Mouse (Mus musculus) MEL (cell line): ENCODE results near the gene Grin3b. TPM values are rescaled to one million over a fixed set of nuclear protein-coding genes. Genes with fewer than 3 reads are reported as not detected.
A peak's percentile ranks its signal among the peaks of the same experiment; 100 is the strongest.

Experiments
- DNase-seq: peaks from one replicate; pipeline ENCODE4 v3.0.0; 2011; ENCODE audit warnings: low read depth, low spot score
- H3K27ac ChIP-seq: 2 replicates; pipeline ENCODE4 v1.5.1; 2012; ENCODE audit warnings: low read depth, mild to moderate bottlenecking, control low read depth, low read length, moderate library complexity; ENCODE audit not compliant: control insufficient read depth
- H3K27me3 ChIP-seq, 2 experiments: fragments of 150-350 bp in 1 of 2; sonication (generic) in 1 of 2; 2 replicates each; pipeline ENCODE4 v1.6.1; 2012; ENCODE audit warnings: low read length in 2 of 2, mild to moderate bottlenecking in 2 of 2, improper control_type of control experiment in 1 of 2, moderate library complexity in 1 of 2; ENCODE audit not compliant: insufficient read depth in 2 of 2, control insufficient read depth in 1 of 2
- H3K36me3 ChIP-seq, 2 experiments: 2 replicates each; pipeline ENCODE4 v1.6.1; 2012 to 2014; ENCODE audit warnings: low read length in 2 of 2, improper control_type of control experiment in 1 of 2, inconsistent platforms in 1 of 2, mild to moderate bottlenecking in 1 of 2; ENCODE audit not compliant: insufficient read depth in 2 of 2, control insufficient read depth in 1 of 2
- H3K4me1 ChIP-seq, 2 experiments: fragments of 150-350 bp in 1 of 2; sonication (generic) in 1 of 2; 2 replicates each; pipeline ENCODE4 v1.6.1; 2012; ENCODE audit warnings: low read length in 2 of 2, improper control_type of control experiment in 1 of 2, mild to moderate bottlenecking in 1 of 2; ENCODE audit not compliant: insufficient read depth in 2 of 2, control insufficient read depth in 1 of 2
- H3K4me3 ChIP-seq, 2 experiments: fragments of 150-350 bp in 1 of 2; sonication (generic) in 1 of 2; 2 replicates each; pipeline ENCODE4 v1.5.1; 2012; ENCODE audit warnings: low read depth in 2 of 2, low read length in 2 of 2, mild to moderate bottlenecking in 2 of 2, moderate library complexity in 2 of 2, control low read depth in 1 of 2, improper control_type of control experiment in 1 of 2; ENCODE audit not compliant: control insufficient read depth in 1 of 2, insufficient read depth in 1 of 2
- H3K79me2 ChIP-seq: 2 replicates; pipeline ENCODE4 v1.6.1; 2012; ENCODE audit warnings: mild to moderate bottlenecking, low read length, moderate library complexity; ENCODE audit not compliant: control insufficient read depth, poor library complexity, insufficient read depth
- H3K9ac ChIP-seq: 2 replicates; pipeline ENCODE4 v1.6.1; 2012; ENCODE audit warnings: low read depth, mild to moderate bottlenecking, control low read depth, low read length, moderate library complexity; ENCODE audit not compliant: control insufficient read depth, poor library complexity, severe bottlenecking
- H3K9me3 ChIP-seq: fragments of 150-350 bp; sonication (generic); replicated peaks from 2 replicates; pipeline ENCODE4 v1.6.1; 2012; ENCODE audit warnings: mild to moderate bottlenecking, low read length, improper control_type of control experiment, moderate library complexity; ENCODE audit not compliant: insufficient read depth
- BHLHE40 ChIP-seq: IDR thresholded peaks from 2 replicates; pipeline ENCODE4 v1.6.1; 2012; ENCODE audit warnings: low read depth, mild to moderate bottlenecking, inconsistent platforms, low read length, improper control_type of control experiment, borderline replicate concordance
- CHD2 ChIP-seq: IDR thresholded peaks from 2 replicates; pipeline ENCODE4 v1.6.1; 2011; ENCODE audit warnings: low read length, improper control_type of control experiment
- E2F4 ChIP-seq: IDR thresholded peaks from 2 replicates; pipeline ENCODE4 v1.6.1; 2011; ENCODE audit warnings: low read depth, low read length, improper control_type of control experiment, borderline replicate concordance
- ELF1 ChIP-seq: IDR thresholded peaks from 2 replicates; pipeline ENCODE4 v1.6.1; 2014; ENCODE audit warnings: low read depth, mild to moderate bottlenecking, inconsistent platforms, low read length, improper control_type of control experiment, moderate library complexity
- EP300 ChIP-seq, 2 experiments: IDR thresholded peaks; 2 replicates each; pipeline ENCODE4 v1.6.1; 2011; ENCODE audit warnings: improper control_type of control experiment in 2 of 2, low read length in 2 of 2, low read depth in 1 of 2, mild to moderate bottlenecking in 1 of 2
- GABPA ChIP-seq: IDR thresholded peaks from 2 replicates; pipeline ENCODE4 v1.6.1; 2012; ENCODE audit warnings: low read depth, mild to moderate bottlenecking, inconsistent platforms, low read length, improper control_type of control experiment, moderate library complexity
- JUND ChIP-seq: IDR thresholded peaks from 2 replicates; pipeline ENCODE4 v1.6.1; 2011; ENCODE audit warnings: low read depth, mild to moderate bottlenecking, improper control_type of control experiment, low read length
- MAX ChIP-seq: IDR thresholded peaks from 2 replicates; pipeline ENCODE4 v1.6.1; 2011; ENCODE audit warnings: low read length, improper control_type of control experiment
- MAZ ChIP-seq: IDR thresholded peaks from 2 replicates; pipeline ENCODE4 v1.6.1; 2012; ENCODE audit warnings: low read depth, mild to moderate bottlenecking, inconsistent platforms, low read length, improper control_type of control experiment
- MXI1 ChIP-seq: IDR thresholded peaks from 2 replicates; pipeline ENCODE4 v1.6.1; 2011; ENCODE audit warnings: mild to moderate bottlenecking, low read depth, low read length, improper control_type of control experiment
- MYB ChIP-seq: IDR thresholded peaks from 2 replicates; pipeline ENCODE4 v1.6.1; 2011; ENCODE audit warnings: mild to moderate bottlenecking, low read depth, low read length, improper control_type of control experiment
- MYC ChIP-seq: IDR thresholded peaks from 2 replicates; pipeline ENCODE4 v1.6.1; 2011; ENCODE audit warnings: low read depth, mild to moderate bottlenecking, low read length, improper control_type of control experiment, moderate library complexity
- NELFE ChIP-seq: IDR thresholded peaks from 2 replicates; pipeline ENCODE4 v1.6.1; 2011; ENCODE audit warnings: low read depth, low read length, improper control_type of control experiment
- NRF1 ChIP-seq: IDR thresholded peaks from 2 replicates; pipeline ENCODE4 v1.6.1; 2014; ENCODE audit warnings: low read depth, mild to moderate bottlenecking, inconsistent platforms, low read length, improper control_type of control experiment, moderate library complexity; ENCODE audit not compliant: poor library complexity, insufficient read depth, severe bottlenecking
- POLR2AphosphoS2 ChIP-seq: IDR thresholded peaks from 2 replicates; pipeline ENCODE4 v1.6.1; 2011; ENCODE audit warnings: low read length, improper control_type of control experiment
- POLR2AphosphoS5 ChIP-seq: IDR thresholded peaks from 2 replicates; pipeline ENCODE4 v1.6.1; 2012; ENCODE audit warnings: low read depth, borderline replicate concordance, mild to moderate bottlenecking, inconsistent platforms, low read length, moderate library complexity, mixed read lengths
- RAD21 ChIP-seq: IDR thresholded peaks from 2 replicates; pipeline ENCODE4 v1.6.1; 2011; ENCODE audit warnings: mild to moderate bottlenecking, low read depth, low read length, improper control_type of control experiment
- RCOR1 ChIP-seq: IDR thresholded peaks from 2 replicates; pipeline ENCODE4 v1.6.1; 2012; ENCODE audit warnings: low read depth, mild to moderate bottlenecking, inconsistent platforms, low read length, improper control_type of control experiment
- SIN3A ChIP-seq: IDR thresholded peaks from 2 replicates; pipeline ENCODE4 v1.6.1; 2012; ENCODE audit warnings: low read length, improper control_type of control experiment, inconsistent platforms
- SMC3 ChIP-seq: IDR thresholded peaks from 2 replicates; pipeline ENCODE4 v1.6.1; 2011; ENCODE audit warnings: low read depth, low read length, improper control_type of control experiment
- TAL1 ChIP-seq: IDR thresholded peaks from 2 replicates; pipeline ENCODE4 v1.6.1; 2012; ENCODE audit warnings: mild to moderate bottlenecking, inconsistent platforms, low read length, moderate library complexity, mixed read lengths
- TBP ChIP-seq: IDR thresholded peaks from 2 replicates; pipeline ENCODE4 v1.8.0; 2011; ENCODE audit warnings: low read depth, low read length, improper control_type of control experiment
- TCF12 ChIP-seq: IDR thresholded peaks from 2 replicates; pipeline ENCODE4 v1.6.1; 2014; ENCODE audit warnings: low read depth, mild to moderate bottlenecking, inconsistent platforms, low read length, improper control_type of control experiment, moderate library complexity
- USF2 ChIP-seq, 2 experiments: IDR thresholded peaks; 2 replicates each; pipeline ENCODE4 v1.6.1; 2011 to 2012; ENCODE audit warnings: improper control_type of control experiment in 2 of 2, low read length in 2 of 2, borderline replicate concordance in 1 of 2, inconsistent platforms in 1 of 2, low read depth in 1 of 2, mild to moderate bottlenecking in 1 of 2; ENCODE audit not compliant: insufficient read depth in 1 of 2
- ZC3H11A ChIP-seq: IDR thresholded peaks from 2 replicates; pipeline ENCODE4 v1.6.1; 2012; ENCODE audit warnings: low read depth, mild to moderate bottlenecking, inconsistent platforms, low read length, improper control_type of control experiment
- ZMIZ1 ChIP-seq: IDR thresholded peaks from 2 replicates; pipeline ENCODE4 v1.6.1; 2012; ENCODE audit warnings: low read depth, mild to moderate bottlenecking, inconsistent platforms, low read length, improper control_type of control experiment, moderate library complexity
- polyA plus RNA-seq, 2 experiments: library from polyadenylated mRNA; stranded (reverse) in 1 of 2; unstranded in 1 of 2; fragments of >175 nt in 1 of 2; fragments of >200 nt in 1 of 2; gene quantifications; 2 replicates each; pipeline versions ENCODE4 v1.2.1 to v1.2.4; 2012; ENCODE audit warnings: low replicate concordance in 2 of 2, low read depth in 1 of 2; ENCODE audit not compliant: insufficient read length in 2 of 2, insufficient read depth in 1 of 2, missing spikeins in 1 of 2
- total RNA-seq: library from RNA; depleted of rRNA; stranded (reverse); fragments of 300-350 nt; gene quantifications from 2 replicates; pipeline ENCODE4 v1.2.3, GENCODE M21; 2012

The Grin3b gene
- total and polyA plus RNA-seq, 3 experiments: 0.42 to 1.1 TPM; not detected in 1

GRCm38 (mm10) chr10:79925785-79926490 is 44.6 kb upstream of the Grin3b start:
- peak overlapping the region; percentile 53 to 90 for H3K4me3 ChIP-seq
- H3K4me1 ChIP-seq: peaks cover 0 to 6% of the 10 kb centered on the region in 2 experiments; a peak in 1 of 4 replicates
- H3K36me3 ChIP-seq: no peaks in the 10 kb centered on the region; a peak in 1 of 4 replicates
- no peaks in the 10 kb centered on the region for H3K27me3 ChIP-seq
- TF ChIP-seq SMC3 (peak; percentile 5; the same call in 1 of the 2 replicates), MYC (no peak), ELF1 (0 out of 2 replicates have a peak, but pooled peaks have one; percentile 4), MAZ (0 out of 2 replicates have a peak, but pooled peaks have one; percentile 3), TCF12 (no peak), USF2 (IDR thresholded peaks at IDR 0.05; ENCODE audit: borderline replicate concordance in 1 of 2, insufficient read depth in 1 of 2, low read depth in 1 of 2, low read length in 2 of 2) (no peak), MXI1 (peak; percentile 52; the same call in 1 of the 2 replicates), TBP (no peak), CHD2 (no peak), POLR2AphosphoS2 (0 out of 2 replicates have a peak, but pooled peaks have one; percentile 27), MAX (no peak; the same call in 1 of the 2 replicates), BHLHE40 (no peak), JUND (peak; percentile 92)
- no peaks in the 10 kb centered on the region for H3K9me3 ChIP-seq
- peak; percentile 70 for DNase-seq
- H3K79me2 ChIP-seq: peaks cover 9% of the 10 kb centered on the region
- H3K9ac ChIP-seq: peak overlapping the region; percentile 87
- peak overlapping the region; percentile 76 for H3K27ac ChIP-seq

- DNase-seq: peak; percentile 97
- peak within 1 kb of the TSS; percentile 79 to 90 for H3K4me3 ChIP-seq
- peaks cover 9% of the 10 kb centered on the region for H3K79me2 ChIP-seq
- H3K27me3 ChIP-seq: no peaks in the 10 kb centered on the region
- peak within 1 kb of the TSS; percentile 76 for H3K27ac ChIP-seq
- peaks cover 0 to 6% of the 10 kb centered on the region in 2 experiments; a peak in 1 of 4 replicates for H3K4me1 ChIP-seq
- H3K9ac ChIP-seq: peak within 1 kb of the TSS; percentile 93
- H3K36me3 ChIP-seq: no peaks in the 10 kb centered on the region; a peak in 1 of 4 replicates
- H3K9me3 ChIP-seq: no peaks in the 10 kb centered on the region
- TF ChIP-seq POLR2AphosphoS5 (no peak), TAL1 (no peak), EP300 (IDR thresholded peaks at IDR 0.05; ENCODE audit: low read depth in 1 of 2, low read length in 2 of 2) (no peak), SIN3A (peak; percentile 99), POLR2AphosphoS2 (peak; percentile 45; the same call in 1 of the 2 replicates), TCF12 (no peak; the same call in 1 of the 2 replicates), GABPA (no peak), NELFE (peak; percentile 15), MXI1 (peak; percentile 53), TBP (peak; percentile 76), NRF1 (peak; percentile 60), E2F4 (peak; percentile 61; the same call in 1 of the 2 replicates), BHLHE40 (no peak), MYC (0 out of 2 replicates have a peak, but pooled peaks have one; percentile 20), MYB (no peak), USF2 (IDR thresholded peaks at IDR 0.05; ENCODE audit: borderline replicate concordance in 1 of 2, insufficient read depth in 1 of 2, low read depth in 1 of 2, low read length in 2 of 2) (no peak), SMC3 (0 out of 2 replicates have a peak, but pooled peaks have one; percentile 0), RAD21 (no peak), ZC3H11A (no peak), RCOR1 (no peak), ZMIZ1 (0 out of 2 replicates have a peak, but pooled peaks have one; percentile 35)
These were observed 43.8 kb upstream of the Grin3b start, which contains the start of gene Arid3a for GRCm38 (mm10) chr10:79926491-79927323. Arid3a (plus strand) TSS chr10:79927043.
